Mouse (Mus musculus): ENCODE results near the gene Mpp2. TPM values are rescaled to one million over a fixed set of nuclear protein-coding genes. Genes with fewer than 3 reads are reported as not detected.

The Mpp2 gene
- total RNA-seq (2021): 1 to 10 TPM; 2.7 to 3.8 TPM
- long read RNA-seq, experiment 1, partial matches to known transcripts: 1 of 1 reads
- long read RNA-seq, experiment 1, other reads (novel, unspliced or antisense): 0 of 1 reads
- long read RNA-seq, experiment 2, full-length matches to known transcripts: 1 of 1 reads
- long read RNA-seq, experiment 2, partial matches to known transcripts: 0 of 1 reads
- long read RNA-seq, experiment 2, other reads (novel, unspliced or antisense): 0 of 1 reads

DNA sequence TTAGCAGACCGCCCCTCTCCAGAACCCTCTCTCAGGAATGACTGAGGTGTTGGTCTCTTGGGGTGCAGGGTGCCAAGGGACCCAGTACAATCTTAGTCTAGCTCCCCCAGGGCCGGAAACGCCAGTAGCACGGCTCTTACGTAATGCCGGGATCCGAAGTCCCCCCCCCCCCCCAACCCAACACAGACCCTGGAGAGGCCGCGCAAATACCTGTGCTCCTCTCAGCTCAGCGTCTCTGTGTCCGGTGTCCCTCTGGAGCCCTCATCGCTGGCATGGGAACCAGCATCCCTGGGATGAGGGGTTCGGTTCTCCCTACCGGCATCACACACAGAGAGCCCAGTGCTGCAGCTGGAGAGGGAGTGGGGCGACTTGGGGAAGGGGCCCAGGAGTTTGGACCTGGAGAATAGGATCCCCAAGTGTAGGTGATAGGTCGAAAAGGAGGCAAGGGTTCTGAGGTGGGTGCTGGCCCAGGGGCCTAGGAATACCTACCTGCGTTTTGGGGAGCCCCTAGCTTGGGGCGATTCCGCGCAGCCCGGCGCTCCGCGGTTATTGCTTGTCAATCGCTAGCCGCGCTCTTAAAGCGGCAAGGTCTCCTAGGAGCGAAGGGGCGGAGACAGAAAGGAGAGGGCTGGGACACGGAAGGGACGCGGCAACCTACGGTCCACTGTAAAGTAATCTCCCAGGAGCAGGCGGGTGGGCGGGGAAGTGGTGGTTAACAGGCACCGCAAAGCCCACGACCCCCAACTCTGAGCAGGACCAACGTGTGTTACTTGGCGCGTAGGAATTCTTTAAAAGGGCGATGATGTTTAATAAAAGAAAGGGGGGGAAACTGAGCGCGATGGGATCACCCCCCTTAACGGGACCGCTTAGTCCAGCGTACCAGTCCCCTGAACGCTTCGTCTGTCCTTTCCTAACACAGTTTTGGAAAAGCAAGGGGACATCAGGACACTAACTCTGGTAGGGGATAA, at the start of gene Mpp2:
Mpp2 (minus strand) TSS at position 585 of the 968 bp plus-strand sequence.
- peak; percentile 58 to 67 for DNase-seq
- intact Hi-C loops (cut with DNase I): loop anchor here (2.0 kb wide), 1 partner anchor 27 kb away; no protein-coding TSS in a partner anchor

DNA sequence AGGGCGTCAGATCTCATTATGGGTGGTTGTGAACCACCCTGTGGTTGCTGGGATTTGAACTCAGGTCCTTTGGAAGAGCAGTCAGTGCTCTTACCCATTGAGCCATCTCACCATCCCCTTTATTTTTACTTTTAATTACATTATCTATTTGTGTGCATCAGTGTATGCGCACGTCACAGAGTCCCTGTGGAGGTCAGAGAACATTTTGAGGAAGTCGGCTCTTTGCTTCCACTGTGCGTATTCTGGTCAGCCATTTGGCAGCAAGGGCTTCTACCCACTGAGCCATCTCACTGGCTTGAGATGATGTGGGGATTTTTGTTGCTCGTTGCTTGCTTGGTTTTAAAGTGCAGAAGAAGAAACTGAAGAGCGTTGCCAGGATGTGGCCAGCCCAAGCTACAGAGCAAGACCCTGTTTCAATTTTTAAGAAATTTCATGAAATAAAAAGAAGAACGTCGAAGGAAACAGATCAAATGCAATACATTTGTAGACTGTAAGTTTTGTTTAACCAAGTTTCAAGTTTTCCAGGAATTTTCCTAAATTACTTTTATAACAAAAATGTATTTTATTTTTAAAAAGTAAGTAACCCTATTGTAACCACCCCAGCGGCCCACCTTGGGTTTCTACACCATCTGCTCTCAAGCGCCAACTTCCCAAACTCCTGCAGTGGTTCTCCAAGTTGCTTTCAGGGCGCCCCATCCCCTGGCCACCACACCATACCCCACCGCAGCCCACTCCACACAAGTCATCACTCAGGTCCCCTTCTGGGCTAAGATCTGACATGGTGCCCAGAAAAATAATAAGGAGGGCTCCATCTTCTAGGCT, 49.5 kb upstream of the Mpp2 start:
- DNase-seq: no peak
- intact Hi-C loops (cut with DNase I): loop anchor here (1.0 to 10.0 kb wide), 4 partner anchors 36 to 213 kb away; partner anchors contain the start of gene Dusp3

DNA sequence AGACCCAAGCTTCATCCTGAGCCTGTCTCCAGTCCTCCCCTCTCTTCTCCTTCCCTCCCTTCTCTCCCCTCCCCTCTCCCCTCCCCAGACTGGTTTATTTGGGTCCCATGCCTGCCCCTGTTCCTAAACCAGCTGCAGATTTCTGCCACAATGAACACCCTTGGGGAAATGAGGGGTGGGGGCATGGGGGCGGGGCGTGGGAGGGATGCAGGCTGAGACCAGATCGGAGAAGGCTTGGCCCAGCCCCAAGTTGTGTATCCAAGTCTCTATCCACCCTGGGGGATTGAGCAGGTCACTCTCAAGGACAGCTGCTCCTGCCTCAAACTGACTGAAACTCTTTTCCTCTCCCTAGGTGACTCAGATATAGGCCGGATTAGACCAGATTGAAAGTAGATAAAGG, 46.2 kb upstream of the Mpp2 start:
- intact Hi-C loops (cut with DNase I): loop anchor here (10.0 kb wide), 1 partner anchor 210 kb away; no protein-coding TSS in a partner anchor
- no peak for DNase-seq

DNA sequence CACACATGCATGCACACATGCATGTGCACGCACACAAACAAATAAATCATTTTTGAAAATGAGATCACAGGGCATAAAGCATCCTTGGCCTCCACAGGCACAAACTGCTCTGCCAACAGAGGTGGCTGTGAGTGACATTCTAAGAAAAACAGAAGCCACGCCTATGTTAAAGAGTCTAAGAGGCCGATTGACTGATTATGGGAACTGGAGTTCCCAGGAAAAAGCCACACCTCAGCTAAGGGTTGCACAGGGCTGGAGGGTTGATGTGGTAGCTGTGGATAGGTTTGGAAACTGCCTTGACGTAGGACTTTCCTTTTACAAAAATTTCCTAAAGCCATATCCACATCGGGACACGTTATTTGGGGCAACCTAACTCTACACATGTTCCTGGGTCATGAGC, 29.1 kb upstream of the Mpp2 start:
- no peak for DNase-seq
- intact Hi-C loops (cut with DNase I): no loop called here

GRCm38 (mm10) chr11:102116241-102116640, 27.9 kb upstream of the Mpp2 start:
- DNase-seq: no peak
- intact Hi-C loops (cut with DNase I): no loop called here

DNA sequence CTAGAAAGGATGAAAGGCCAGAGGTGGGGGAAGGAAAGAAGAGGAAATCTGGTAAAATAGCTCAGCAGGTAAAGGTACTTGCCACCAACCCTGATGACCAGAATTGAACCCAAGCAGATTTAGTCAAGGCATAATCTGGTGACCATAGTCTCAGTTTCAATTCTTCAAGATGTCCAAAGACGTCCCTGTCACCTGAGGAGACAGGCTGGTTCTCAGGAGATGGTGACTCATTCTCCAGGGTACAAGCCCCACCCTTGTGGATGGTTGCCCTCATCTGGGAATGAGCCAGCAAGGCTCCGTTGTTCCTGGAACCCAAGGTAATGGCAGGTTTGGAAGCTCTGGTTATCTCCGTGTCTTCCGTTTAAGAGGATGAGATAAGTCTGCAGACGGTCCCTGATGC, 23.3 kb upstream of the Mpp2 start:
- intact Hi-C loops (cut with DNase I): no loop called here

GRCm38 (mm10) chr11:102107732-102108131, 19.4 kb upstream of the Mpp2 start, which contains the start of gene Pyy:
Gene Pyy (minus strand): TSS chr11:102107832.
- no peak for DNase-seq
- intact Hi-C loops (cut with DNase I): no loop called here

More for the DNA sequence above, 23.3 kb upstream of the Mpp2 start:
- no peak for DNase-seq

- intact Hi-C loops (cut with DNase I): no loop called here
- no peak for DNase-seq
These were observed 18.6 kb upstream of the Mpp2 start for GRCm38 (mm10) chr11:102106911-102107310.

DNA sequence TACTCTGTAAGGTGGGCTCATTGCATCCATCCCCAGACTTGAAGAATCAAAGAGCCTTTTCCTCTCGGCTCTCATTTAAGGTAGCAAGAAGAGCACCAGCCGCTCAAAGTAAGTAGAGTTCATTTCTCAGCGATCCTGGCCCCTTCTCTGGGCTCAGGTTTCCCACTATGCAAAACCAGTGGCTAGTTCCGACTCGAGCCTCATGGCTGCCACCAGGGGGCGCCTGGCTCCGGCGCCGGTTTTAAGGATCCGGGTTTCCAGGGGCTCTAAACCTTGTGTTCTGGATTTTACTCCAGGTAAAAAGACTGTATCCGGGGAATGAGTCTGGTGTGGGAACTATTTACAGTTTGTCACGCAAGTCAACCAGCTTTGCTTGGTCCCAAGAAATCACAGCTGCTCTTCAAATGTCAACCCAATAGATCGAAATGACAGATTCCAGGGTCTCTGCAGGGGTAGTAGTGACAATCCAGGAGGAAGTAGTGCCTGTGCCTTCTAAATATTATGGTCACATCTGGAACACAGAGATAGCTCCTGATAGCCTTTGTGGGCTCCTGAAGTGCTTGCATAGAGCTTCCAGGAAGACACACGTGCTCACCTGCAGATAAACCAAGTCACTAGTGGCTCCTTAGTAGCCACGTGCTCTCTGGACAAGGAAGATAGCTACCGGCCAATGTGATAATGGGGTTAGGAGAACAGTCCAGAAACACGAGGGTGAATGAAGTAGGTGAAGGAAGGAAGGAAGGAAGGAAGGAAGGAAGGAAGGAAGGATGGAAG, 14.4 kb upstream of the Mpp2 start:
- peak; percentile 76 to 86 for DNase-seq
- intact Hi-C loops (cut with DNase I): loop anchor here (1.0 to 2.0 kb wide), 2 partner anchors 36 to 164 kb away; no protein-coding TSS in a partner anchor

GRCm38 (mm10) chr11:102101219-102101618, 12.9 kb upstream of the Mpp2 start, which contains the start of gene Ppy:
Gene Ppy (minus strand): TSS chr11:102101319.
- intact Hi-C loops (cut with DNase I): no loop called here
- DNase-seq: no peak

GRCm38 (mm10) chr11:102096887-102097391, 8.6 kb upstream of the Mpp2 start:
- DNase-seq: peak; percentile 61 to 72
- intact Hi-C loops (cut with DNase I): no loop called here

DNA sequence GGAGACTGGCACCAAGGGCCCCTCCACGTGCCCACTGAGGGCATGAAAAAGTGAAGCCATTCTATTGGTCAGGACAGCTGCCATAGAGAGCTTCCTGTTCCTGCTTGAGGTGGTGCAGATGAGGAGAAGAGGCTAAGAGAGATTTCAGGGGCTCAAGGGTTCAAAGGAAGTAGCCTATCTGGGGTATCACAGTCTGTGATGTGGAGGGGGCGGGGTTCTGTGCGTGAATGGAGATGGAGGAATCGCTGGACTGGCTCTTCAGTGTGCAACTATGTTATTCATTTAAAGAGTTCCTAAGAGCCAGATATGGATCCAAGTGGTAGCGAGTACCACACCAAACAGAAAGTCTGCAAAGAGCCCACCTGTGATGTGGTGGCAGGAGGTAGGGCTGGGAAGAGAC, 8.1 kb upstream of the Mpp2 start:
- intact Hi-C loops (cut with DNase I): no loop called here
- no peak for DNase-seq

DNA sequence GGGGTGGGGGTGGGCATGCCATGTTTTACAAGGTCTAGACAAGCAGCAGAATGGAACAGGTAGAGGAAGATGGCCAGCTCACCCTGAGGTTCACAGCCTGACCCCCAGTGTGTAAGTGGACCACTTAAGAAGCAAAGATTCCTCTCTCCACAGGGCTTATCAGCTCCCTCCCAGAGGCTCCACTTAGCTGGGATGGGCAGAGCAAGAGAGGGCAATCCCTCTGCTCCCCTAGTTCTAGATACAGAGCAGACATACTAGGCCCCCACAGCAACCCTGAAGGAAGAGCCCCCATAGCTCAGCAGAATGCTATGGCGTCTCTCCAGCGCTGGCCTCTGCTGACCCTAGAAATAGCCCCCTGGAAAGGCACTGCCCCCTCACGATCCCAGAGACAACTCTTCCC, 7.4 kb upstream of the Mpp2 start:
- intact Hi-C loops (cut with DNase I): no loop called here
- DNase-seq: no peak

DNA sequence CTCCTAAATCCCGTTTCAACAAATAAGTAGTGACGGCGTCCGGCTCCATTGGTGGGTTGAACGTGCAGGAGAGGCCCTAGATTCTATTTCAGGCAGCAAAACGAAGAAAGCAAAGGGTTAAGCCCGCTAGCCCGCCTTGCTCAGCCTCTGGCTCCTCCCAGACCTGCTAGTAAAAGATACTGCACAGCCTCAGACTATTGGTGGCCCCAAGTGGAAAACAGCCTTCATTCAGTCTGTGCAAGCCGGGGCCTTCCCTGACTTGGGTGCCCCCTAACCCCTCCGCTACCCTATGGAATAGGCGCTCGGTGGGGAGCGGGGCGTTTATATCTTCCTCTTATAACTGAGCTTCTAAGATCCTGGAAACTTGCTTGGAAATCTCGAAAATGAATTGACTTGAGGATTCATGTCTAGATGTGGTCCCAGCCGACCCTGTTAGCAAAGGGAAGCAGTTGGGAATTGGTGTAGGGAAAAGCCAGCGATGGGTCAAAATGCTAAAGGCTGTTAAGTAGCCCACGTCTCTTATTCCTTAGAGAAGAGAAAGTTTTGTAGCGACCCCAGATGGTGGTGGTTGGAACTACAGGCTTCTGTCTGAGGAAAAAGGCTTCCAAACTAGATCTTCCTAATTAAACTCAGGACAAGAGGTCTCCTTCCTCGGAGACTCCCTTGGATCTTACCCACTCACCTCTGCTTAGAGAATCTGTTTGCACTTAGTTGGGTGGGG, 933 bp upstream of the Mpp2 start:
- peak; percentile 36 to 68 for DNase-seq
- intact Hi-C loops (cut with DNase I): loop anchor here (2.0 kb wide), 1 partner anchor 28 kb away; no protein-coding TSS in a partner anchor

DNA sequence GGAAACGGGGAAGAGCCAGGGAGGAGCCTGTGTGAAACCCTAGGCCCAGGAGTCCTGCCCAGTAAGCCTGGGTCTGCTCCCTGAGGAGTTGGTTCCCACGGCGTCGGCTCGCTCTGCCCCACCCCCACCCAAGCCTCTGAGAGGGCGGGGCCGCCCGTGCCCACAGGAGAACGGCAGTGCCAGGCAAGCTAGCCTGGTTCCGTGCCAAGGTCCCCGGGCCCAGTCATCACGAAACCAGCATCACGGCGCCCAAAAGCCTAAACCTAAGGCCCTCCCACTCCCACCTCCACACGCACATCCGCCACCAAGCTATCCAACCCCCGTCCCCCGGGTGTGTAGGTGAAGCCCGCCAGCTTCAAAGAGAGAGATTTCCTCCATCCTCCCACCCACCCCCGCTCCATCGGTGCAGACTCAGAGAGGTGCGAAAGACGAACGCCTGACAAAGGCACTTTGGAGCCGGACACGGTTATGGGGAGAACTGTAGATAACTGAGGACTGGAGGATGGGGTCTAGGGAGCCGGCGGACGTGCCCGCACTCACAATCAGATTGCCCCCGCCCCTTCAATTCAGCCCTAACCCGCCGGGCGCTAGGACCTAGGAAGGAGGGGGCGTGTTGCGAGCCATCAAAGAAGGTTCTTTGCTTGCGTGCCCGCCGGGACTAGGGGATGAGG, 1.1 kb downstream of the Mpp2 start:
- peak; percentile 53 to 62 for DNase-seq
- intact Hi-C loops (cut with DNase I): no loop called here

- no peak for DNase-seq
- intact Hi-C loops (cut with DNase I): no loop called here
These were observed 2.0 kb downstream of the Mpp2 start for GRCm38 (mm10) chr11:102086331-102086730.

DNA sequence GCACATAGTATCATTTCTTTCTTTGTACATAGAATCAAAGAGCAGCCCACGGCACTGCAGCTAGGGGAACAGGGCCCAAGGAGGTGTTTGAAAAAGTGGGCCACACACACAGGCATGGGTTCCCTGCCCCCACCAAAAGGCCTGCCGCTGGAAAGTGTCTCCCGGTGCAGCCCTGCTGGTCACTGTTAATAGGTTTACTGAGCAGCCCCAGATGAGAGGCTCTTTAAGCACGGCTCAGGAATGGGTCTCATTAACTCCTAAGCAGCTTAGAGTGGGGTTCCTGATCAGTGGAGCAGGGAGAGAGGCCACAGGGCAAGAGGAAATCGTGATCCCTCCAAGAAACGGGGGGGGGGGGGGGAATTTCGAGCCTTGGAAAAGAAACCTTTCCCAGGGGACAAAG, 4.2 kb downstream of the Mpp2 start:
- no peak for DNase-seq
- intact Hi-C loops (cut with DNase I): no loop called here

DNA sequence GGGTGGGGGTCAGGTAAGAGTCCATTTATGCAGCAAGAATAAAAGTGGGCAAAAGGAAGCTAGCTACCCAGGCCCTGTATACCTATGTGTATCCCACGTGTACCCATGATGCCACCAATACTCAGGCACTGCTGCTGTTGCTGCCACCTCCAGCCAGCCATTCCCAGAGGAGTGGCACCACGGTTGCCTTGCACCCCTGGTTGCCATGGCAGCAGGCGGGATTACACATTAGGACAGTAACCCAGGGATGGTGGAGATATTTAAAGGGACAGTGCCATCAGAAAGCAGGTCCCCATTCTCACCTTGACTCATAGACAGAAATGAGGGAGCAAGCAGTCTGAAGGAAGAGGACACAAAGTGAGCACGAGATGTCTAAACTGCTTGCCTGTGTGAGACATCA, 5.1 kb downstream of the Mpp2 start:
- intact Hi-C loops (cut with DNase I): no loop called here
- DNase-seq: no peak
